Mouse (Mus musculus): ENCODE measurements around the gene Kpna4. TPM values are rescaled to one million over a fixed set of nuclear protein-coding genes. Genes with fewer than 3 reads are reported as not detected.

Kpna4 gene
- polyA plus RNA-seq, 2 experiments, result 25.6 to 34.3 TPM

DNA sequence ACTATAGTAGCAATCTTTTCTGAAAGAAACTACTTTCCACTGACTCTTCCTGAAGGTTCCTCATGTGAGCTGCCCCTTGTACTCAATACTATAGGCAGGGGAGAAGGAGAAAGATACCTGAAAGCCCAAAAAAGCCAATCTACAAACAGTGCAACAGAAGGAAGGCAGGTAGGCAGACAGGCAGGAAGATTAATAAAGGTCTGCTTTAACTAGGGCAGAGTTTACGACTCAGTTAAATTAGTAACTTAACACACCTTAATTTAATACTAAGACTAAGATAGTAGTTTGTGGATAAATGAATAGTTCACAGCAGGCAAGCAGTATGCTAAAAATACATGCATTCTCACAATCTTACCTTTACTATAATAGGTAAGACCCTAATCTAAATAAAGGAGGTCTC lies 12.2 kb downstream of the Kpna4 start:
- Histone ChIP-seq H3K27me3 (ENCODE audit: control insufficient read depth, insufficient read depth, low read length) (no peaks in the 10 kb centered on the region), H3K4me2 (replicated peaks; ENCODE audit: low read depth, low read length, severe bottlenecking) (no peak overlapping the region), H3K27ac (replicated peaks; ENCODE audit: low read depth, low read length) (no peak overlapping the region), H3K9me3 (ENCODE audit: control insufficient read depth, low read length) (no peaks in the 10 kb centered on the region), H3K4me3 (replicated peaks; ENCODE audit: low read length) (no peak overlapping the region), H3K36me3 (ENCODE audit: control insufficient read depth, insufficient read depth, low read length) (no peaks in the 10 kb centered on the region), H3K4me1 (ENCODE audit: control insufficient read depth, insufficient read depth, low read length) (peaks cover 4% of the 10 kb centered on the region; the same call in 1 of the 2 replicates), H3K9ac (ENCODE audit: low read depth, low read length, severe bottlenecking) (no peak overlapping the region)
- TF ChIP-seq POLR2A (IDR thresholded peaks at IDR 0.05; ENCODE audit: borderline replicate concordance, extremely low read depth, insufficient read depth, insufficient read length), result no peak
- WGBS, result 83% methylated on average over 1 of the region's 1 CpGs
- DNase-seq (ENCODE audit: low spot score) (no peak), ATAC-seq (ENCODE audit: low FRiP score, low read depth) (no peak)

DNA sequence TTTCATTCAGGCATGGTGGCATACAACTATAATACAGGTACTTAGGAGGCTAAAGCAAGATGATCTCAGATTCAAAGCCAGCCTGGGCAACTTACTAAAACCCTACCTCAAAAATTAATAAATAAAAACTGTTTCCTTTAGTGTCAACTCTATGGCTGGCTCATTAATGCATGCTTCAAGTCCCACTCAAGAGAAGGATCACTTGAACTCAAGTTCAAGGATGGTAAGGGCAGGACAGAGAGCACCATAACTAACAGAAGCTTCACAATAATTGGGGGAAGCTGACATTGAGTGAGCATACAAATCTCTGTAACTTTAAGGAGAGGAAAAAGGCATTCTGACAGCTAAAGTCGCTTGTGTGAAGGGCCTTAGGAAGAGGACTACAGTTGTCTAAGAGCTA lies 13.0 kb downstream of the Kpna4 start:
- H3K27ac ChIP-seq (replicated peaks; ENCODE audit: low read depth, low read length), result no peak overlapping the region
- H3K4me2 ChIP-seq (replicated peaks; ENCODE audit: low read depth, low read length, severe bottlenecking), result no peak overlapping the region
- H3K4me3 ChIP-seq (replicated peaks; ENCODE audit: low read length), result no peak overlapping the region
- peaks cover 3% of the 10 kb centered on the region; the same call in 1 of the 2 replicates for H3K4me1 ChIP-seq (ENCODE audit: control insufficient read depth, insufficient read depth, low read length)
- no peaks in the 10 kb centered on the region for H3K9me3 ChIP-seq (ENCODE audit: control insufficient read depth, low read length)
- 77% methylated on average over 1 of the region's 1 CpGs for WGBS
- H3K9ac ChIP-seq (ENCODE audit: low read depth, low read length, severe bottlenecking), result no peak overlapping the region
- H3K27me3 ChIP-seq (ENCODE audit: control insufficient read depth, insufficient read depth, low read length), result no peaks in the 10 kb centered on the region
- H3K36me3 ChIP-seq (ENCODE audit: control insufficient read depth, insufficient read depth, low read length), result no peaks in the 10 kb centered on the region
- TF ChIP-seq POLR2A (IDR thresholded peaks at IDR 0.05; ENCODE audit: borderline replicate concordance, extremely low read depth, insufficient read depth, insufficient read length), result no peak
- no peak for ATAC-seq (ENCODE audit: low FRiP score, low read depth)
- no peak for DNase-seq (ENCODE audit: low spot score)

DNA sequence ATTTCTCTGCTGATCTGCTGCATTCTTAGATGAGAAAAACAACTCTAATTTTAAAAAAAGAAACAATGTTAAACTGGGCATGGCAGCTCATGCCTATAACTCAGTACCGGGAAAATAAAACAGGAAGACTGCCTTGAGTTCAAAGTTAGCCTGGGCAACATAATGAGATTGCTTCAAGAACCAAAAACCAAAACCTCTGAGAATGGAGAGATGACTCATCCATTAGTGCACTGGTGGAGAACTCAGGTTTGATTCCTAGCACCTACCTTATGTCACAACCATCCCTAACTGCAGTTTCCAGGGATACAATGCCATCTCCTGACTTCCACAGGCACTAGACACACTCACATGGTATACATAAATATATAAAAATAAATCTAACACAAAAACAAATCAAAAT lies 17.8 kb downstream of the Kpna4 start:
- no peak for TF ChIP-seq POLR2A (IDR thresholded peaks at IDR 0.05; ENCODE audit: borderline replicate concordance, extremely low read depth, insufficient read depth, insufficient read length)
- H3K9me3 ChIP-seq (ENCODE audit: control insufficient read depth, low read length), result no peaks in the 10 kb centered on the region
- ATAC-seq (ENCODE audit: low FRiP score, low read depth), result no peak

DNA sequence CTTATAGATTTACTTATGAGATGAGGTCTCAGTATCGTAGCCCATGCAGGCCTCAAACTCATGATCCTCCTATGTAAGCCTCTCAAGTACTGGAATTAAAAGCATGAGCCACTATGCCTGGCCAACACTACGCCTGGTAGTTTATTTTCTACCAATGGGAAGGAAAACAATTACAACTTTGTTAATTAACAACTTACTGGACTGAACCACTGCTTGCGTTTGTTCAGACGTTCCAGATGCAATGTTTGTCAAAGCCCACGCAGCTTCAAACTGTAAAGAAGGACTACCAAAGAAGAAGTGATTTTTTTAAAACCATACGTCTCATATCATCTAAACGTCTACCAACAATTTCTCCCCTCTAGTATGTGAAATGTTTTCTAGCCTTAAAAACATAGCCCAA lies 32.5 kb downstream of the Kpna4 start:
- Histone ChIP-seq H3K27me3 (ENCODE audit: control insufficient read depth, insufficient read depth, low read length) (no peaks in the 10 kb centered on the region), H3K9me3 (ENCODE audit: control insufficient read depth, low read length) (no peaks in the 10 kb centered on the region), H3K27ac (replicated peaks; ENCODE audit: low read depth, low read length) (no peak overlapping the region), H3K4me2 (replicated peaks; ENCODE audit: low read depth, low read length, severe bottlenecking) (no peak overlapping the region), H3K9ac (ENCODE audit: low read depth, low read length, severe bottlenecking) (no peak overlapping the region), H3K4me1 (ENCODE audit: control insufficient read depth, insufficient read depth, low read length) (no peaks in the 10 kb centered on the region), H3K36me3 (ENCODE audit: control insufficient read depth, insufficient read depth, low read length) (peaks cover 54% of the 10 kb centered on the region), H3K4me3 (replicated peaks; ENCODE audit: low read length) (no peak overlapping the region)
- ATAC-seq (ENCODE audit: low FRiP score, low read depth) (no peak), DNase-seq (ENCODE audit: low spot score) (no peak)
- no peak for TF ChIP-seq POLR2A (IDR thresholded peaks at IDR 0.05; ENCODE audit: borderline replicate concordance, extremely low read depth, insufficient read depth, insufficient read length)
- whole genome bisulfite sequencing, result 94% methylated on average over 7 of the region's 7 CpGs

More for the DNA sequence above, 17.8 kb downstream of the Kpna4 start:
- WGBS, result 92% methylated on average over 1 of the region's 1 CpGs
- H3K9ac ChIP-seq (ENCODE audit: low read depth, low read length, severe bottlenecking), result no peak overlapping the region
- no peak overlapping the region for H3K27ac ChIP-seq (replicated peaks; ENCODE audit: low read depth, low read length)
- H3K4me1 ChIP-seq (ENCODE audit: control insufficient read depth, insufficient read depth, low read length), result no peaks in the 10 kb centered on the region
- H3K4me3 ChIP-seq (replicated peaks; ENCODE audit: low read length), result no peak overlapping the region
- H3K4me2 ChIP-seq (replicated peaks; ENCODE audit: low read depth, low read length, severe bottlenecking), result no peak overlapping the region
- H3K36me3 ChIP-seq (ENCODE audit: control insufficient read depth, insufficient read depth, low read length), result no peaks in the 10 kb centered on the region
- no peaks in the 10 kb centered on the region for H3K27me3 ChIP-seq (ENCODE audit: control insufficient read depth, insufficient read depth, low read length)
- DNase-seq (ENCODE audit: low spot score), result no peak

DNA sequence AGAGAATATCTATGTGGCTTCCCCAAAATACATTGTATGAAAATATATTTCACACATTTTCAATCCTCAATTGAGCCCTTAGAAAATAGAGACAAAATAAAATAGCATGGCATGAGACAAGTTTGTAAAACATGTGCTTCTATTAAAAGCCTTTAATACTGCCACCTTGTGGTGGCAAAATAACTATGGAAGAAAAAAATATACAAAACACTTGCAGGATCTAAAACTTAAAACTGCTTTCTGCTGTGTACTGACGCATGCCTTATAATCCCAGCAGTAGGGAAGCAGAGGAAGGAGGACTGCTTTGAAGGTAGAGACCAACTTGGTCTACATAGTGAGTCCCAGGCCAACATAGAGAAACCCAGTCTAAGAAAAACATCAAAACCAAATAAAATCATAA lies 62.9 kb downstream of the Kpna4 start:
- H3K36me3 ChIP-seq (ENCODE audit: control insufficient read depth, insufficient read depth, low read length), result 0 out of 2 replicates have a peak, but pooled peaks cover 5% of the 10 kb centered on the region
- WGBS, result 46% methylated on average over 1 of the region's 1 CpGs
- no peak overlapping the region for H3K9ac ChIP-seq (ENCODE audit: low read depth, low read length, severe bottlenecking)
- no peaks in the 10 kb centered on the region for H3K9me3 ChIP-seq (ENCODE audit: control insufficient read depth, low read length)
- H3K4me1 ChIP-seq (ENCODE audit: control insufficient read depth, insufficient read depth, low read length), result no peaks in the 10 kb centered on the region
- no peak for ATAC-seq (ENCODE audit: low FRiP score, low read depth)
- no peak overlapping the region for H3K4me3 ChIP-seq (replicated peaks; ENCODE audit: low read length)
- no peaks in the 10 kb centered on the region for H3K27me3 ChIP-seq (ENCODE audit: control insufficient read depth, insufficient read depth, low read length)
- no peak overlapping the region for H3K4me2 ChIP-seq (replicated peaks; ENCODE audit: low read depth, low read length, severe bottlenecking)
- peak; percentile 55 for DNase-seq (ENCODE audit: low spot score)
- no peak overlapping the region for H3K27ac ChIP-seq (replicated peaks; ENCODE audit: low read depth, low read length)
- no peak for TF ChIP-seq POLR2A (IDR thresholded peaks at IDR 0.05; ENCODE audit: borderline replicate concordance, extremely low read depth, insufficient read depth, insufficient read length)

DNA sequence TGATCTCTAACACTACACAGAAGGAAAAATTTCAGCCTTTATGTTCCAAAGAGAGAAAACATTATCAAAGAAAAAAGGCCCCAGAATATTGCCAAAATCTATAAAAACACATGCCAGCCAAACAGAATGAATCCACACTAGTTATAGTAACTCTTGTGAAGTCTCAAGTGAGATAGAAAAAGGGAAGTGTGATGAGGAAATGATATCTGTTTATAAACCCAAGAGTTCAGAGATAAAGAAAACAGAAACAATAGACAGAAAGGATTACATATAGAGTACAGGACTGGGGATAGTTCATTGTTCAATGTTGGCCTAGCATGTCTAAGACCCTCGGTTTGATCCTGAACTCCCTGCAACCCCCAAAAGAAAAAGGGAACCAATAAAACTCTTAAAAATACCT lies 64.1 kb downstream of the Kpna4 start:
- Histone ChIP-seq H3K4me2 (replicated peaks; ENCODE audit: low read depth, low read length, severe bottlenecking) (no peak overlapping the region), H3K4me3 (replicated peaks; ENCODE audit: low read length) (no peak overlapping the region), H3K9me3 (ENCODE audit: control insufficient read depth, low read length) (no peaks in the 10 kb centered on the region), H3K27me3 (ENCODE audit: control insufficient read depth, insufficient read depth, low read length) (no peaks in the 10 kb centered on the region), H3K36me3 (ENCODE audit: control insufficient read depth, insufficient read depth, low read length) (no peaks in the 10 kb centered on the region), H3K9ac (ENCODE audit: low read depth, low read length, severe bottlenecking) (no peak overlapping the region), H3K4me1 (ENCODE audit: control insufficient read depth, insufficient read depth, low read length) (no peaks in the 10 kb centered on the region), H3K27ac (replicated peaks; ENCODE audit: low read depth, low read length) (no peak overlapping the region)
- WGBS, result 93% methylated on average over 1 of the region's 1 CpGs
- DNase-seq (ENCODE audit: low spot score) (no peak), ATAC-seq (ENCODE audit: low FRiP score, low read depth) (no peak)
- TF ChIP-seq POLR2A (IDR thresholded peaks at IDR 0.05; ENCODE audit: borderline replicate concordance, extremely low read depth, insufficient read depth, insufficient read length), result no peak

All from limb, embryonic 14.5 days (tissue).